Mouse (Mus musculus): ENCODE results near the gene Ffar1. TPM values are rescaled to one million over a fixed set of nuclear protein-coding genes. Genes with fewer than 3 reads are reported as not detected.
"Not testable (repeated sequence)": the region's sequence is repeated elsewhere in the genome, so short reads cannot be mapped to it uniquely, and the experiment has no call there.

Ffar1 gene
- polyA plus RNA-seq, 1 experiment from 2014 or later = 0.26 TPM

DNA sequence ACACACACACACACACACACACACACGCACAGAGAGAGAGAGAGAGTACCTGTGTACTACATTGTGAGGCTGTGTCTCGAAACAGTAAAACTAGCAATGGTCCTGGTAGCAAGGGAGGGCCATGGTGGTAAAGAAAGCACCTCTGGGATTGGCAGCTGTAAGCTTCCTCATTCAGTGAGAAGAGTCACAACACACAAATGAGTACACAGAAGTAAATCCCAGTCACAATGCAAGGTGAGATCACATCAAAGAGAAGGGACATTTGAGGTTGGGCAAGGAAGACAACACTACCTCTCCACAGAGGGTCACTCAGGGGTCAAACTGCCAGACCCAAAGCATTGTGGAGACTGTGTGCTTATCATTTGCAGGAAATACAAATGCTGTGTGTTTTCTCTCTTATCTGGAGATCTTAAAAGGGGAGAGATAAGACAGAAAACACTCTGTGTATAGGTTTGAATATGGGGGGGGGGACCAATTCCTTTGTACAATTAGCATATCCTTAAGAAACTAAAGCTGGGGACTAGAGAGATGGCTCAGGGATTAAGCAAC lies 14.8 kb downstream of the Ffar1 start:
- H3K36me3 ChIP-seq = no peaks in the 10 kb centered on the region
- 55% methylated on average over 2 of the region's 2 CpGs for WGBS
- no peak for ATAC-seq (ENCODE audit: insufficient read depth, low FRiP score, low read depth)
- H3K4me3 ChIP-seq (replicated peaks) = no peak overlapping the region
- no peak overlapping the region for H3K4me2 ChIP-seq
- H3K27me3 ChIP-seq (replicated peaks) = no peaks in the 10 kb centered on the region
- H3K4me1 ChIP-seq = no peaks in the 10 kb centered on the region
- no peaks in the 10 kb centered on the region for H3K9me3 ChIP-seq
- no peak overlapping the region for H3K27ac ChIP-seq
- no peak overlapping the region for H3K9ac ChIP-seq

DNA sequence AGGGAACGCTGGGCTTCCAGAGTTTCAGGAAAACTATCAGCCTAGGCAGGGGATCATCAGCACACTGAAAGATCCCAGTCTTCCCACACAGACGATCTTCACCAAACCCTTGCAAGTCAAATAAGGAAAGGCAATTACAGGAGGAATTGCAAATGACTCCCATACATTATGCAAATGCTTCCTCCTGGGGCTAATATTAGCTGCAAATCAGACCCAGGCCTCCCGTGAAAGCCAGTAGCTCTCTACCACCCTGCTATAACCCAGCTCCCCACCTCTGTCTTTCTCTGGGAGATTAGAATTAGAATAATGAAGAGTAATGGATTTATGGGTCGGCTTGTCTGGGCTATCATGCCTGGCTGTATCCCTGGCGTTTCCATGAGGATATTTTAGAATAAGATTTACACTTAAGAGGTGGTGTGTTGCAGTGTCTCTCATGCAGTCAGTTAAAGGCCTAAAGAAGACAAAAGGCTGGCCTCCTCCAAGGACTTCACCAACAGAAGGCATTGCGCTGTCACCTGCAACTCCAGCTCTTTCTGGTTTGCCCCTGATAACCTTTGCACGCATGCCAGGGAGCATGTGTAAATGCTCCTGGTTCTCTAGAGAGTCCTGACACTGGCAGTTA lies 16.6 kb downstream of the Ffar1 start:
- Histone ChIP-seq H3K4me2 (no peak overlapping the region), H3K9ac (no peak overlapping the region), H3K27me3 (replicated peaks) (no peaks in the 10 kb centered on the region), H3K27ac (no peak overlapping the region), H3K4me3 (replicated peaks) (no peak overlapping the region), H3K9me3 (no peaks in the 10 kb centered on the region), H3K4me1 (no peaks in the 10 kb centered on the region), H3K36me3 (no peaks in the 10 kb centered on the region)
- 35% methylated on average over 7 of the region's 7 CpGs for WGBS
- ATAC-seq (ENCODE audit: insufficient read depth, low FRiP score, low read depth) = no peak

DNA sequence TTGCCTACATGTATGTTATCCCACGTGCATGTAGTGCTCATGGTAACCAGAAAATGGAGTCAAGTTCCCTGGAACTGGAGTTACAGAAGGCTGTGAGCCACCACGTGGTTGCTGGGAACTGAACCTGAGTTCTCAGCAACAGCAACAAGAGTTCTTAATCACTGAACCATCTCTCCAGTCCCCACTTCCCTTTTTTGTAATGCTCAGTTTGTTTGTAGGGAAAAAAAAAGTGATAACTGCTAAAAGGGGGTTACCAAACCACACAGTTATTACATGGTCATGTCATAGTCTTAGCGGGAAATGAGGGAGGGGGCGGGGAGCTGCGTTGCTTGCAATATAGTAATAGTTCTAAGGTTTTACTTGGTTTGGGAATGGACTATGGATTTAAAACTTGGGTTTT lies 19.3 kb downstream of the Ffar1 start:
- Histone ChIP-seq H3K9me3 (no peaks in the 10 kb centered on the region), H3K36me3 (no peaks in the 10 kb centered on the region), H3K4me3 (replicated peaks) (no peak overlapping the region), H3K4me2 (no peak overlapping the region), H3K4me1 (no peaks in the 10 kb centered on the region), H3K9ac (no peak overlapping the region), H3K27me3 (replicated peaks) (no peaks in the 10 kb centered on the region), H3K27ac (no peak overlapping the region)
- ATAC-seq (ENCODE audit: insufficient read depth, low FRiP score, low read depth) = no peak
- 76% methylated on average over 5 of the region's 5 CpGs for WGBS

DNA sequence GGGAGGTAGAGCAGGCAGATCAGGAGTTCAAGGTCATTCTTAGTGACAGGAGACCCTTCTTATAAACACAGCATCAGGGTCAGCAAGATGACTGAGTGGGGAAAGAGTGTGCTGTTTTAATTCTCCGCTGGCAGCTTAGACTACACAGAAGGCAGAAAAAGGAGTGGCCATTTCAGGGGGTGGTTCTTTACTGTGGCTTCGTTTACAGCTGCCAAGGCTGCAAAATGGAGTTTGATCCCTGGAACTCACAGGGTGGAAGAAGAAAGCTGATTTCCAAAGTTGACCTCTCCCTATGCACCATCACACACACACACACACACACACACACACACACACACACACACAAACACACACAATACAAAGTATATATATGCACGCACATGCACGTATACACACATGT lies 20.0 kb downstream of the Ffar1 start:
- no peak for ATAC-seq (ENCODE audit: insufficient read depth, low FRiP score, low read depth)
- H3K27me3 ChIP-seq (replicated peaks) = no peaks in the 10 kb centered on the region
- 63% methylated on average over 4 of the region's 4 CpGs for WGBS

DNA sequence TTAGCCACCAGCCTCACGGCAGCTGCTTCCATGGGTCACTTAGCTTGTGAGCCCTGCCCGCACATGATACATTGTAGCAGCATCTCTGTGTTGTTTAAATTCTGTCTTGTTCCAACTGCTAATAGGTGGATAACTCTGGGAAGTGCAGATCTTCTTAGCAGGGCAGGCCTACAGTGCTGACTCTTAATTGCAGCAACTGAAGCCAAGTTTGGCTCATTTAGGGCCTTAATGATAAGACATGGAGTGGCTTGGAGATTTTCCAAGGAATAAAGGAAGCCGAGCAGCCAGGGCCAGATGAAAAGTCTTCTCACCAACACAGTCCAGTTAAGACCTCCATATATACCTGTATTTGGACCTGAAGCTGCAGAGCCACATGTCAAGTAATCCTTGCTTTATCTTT lies 21.1 kb downstream of the Ffar1 start:
- no peaks in the 10 kb centered on the region for H3K4me1 ChIP-seq
- H3K27ac ChIP-seq = no peak overlapping the region
- no peaks in the 10 kb centered on the region for H3K27me3 ChIP-seq (replicated peaks)
- 57% methylated on average over 3 of the region's 3 CpGs for WGBS
- no peaks in the 10 kb centered on the region for H3K36me3 ChIP-seq
- ATAC-seq (ENCODE audit: insufficient read depth, low FRiP score, low read depth) = no peak
- H3K4me2 ChIP-seq = no peak overlapping the region
- no peak overlapping the region for H3K4me3 ChIP-seq (replicated peaks)
- H3K9ac ChIP-seq = no peak overlapping the region
- no peaks in the 10 kb centered on the region for H3K9me3 ChIP-seq

More for the DNA sequence above, 20.0 kb downstream of the Ffar1 start:
- H3K36me3 ChIP-seq = no peaks in the 10 kb centered on the region
- H3K4me2 ChIP-seq = no peak overlapping the region
- H3K9me3 ChIP-seq = no peaks in the 10 kb centered on the region
- H3K4me3 ChIP-seq (replicated peaks) = no peak overlapping the region
- no peak overlapping the region for H3K27ac ChIP-seq
- no peak overlapping the region for H3K9ac ChIP-seq
- H3K4me1 ChIP-seq = no peaks in the 10 kb centered on the region

DNA sequence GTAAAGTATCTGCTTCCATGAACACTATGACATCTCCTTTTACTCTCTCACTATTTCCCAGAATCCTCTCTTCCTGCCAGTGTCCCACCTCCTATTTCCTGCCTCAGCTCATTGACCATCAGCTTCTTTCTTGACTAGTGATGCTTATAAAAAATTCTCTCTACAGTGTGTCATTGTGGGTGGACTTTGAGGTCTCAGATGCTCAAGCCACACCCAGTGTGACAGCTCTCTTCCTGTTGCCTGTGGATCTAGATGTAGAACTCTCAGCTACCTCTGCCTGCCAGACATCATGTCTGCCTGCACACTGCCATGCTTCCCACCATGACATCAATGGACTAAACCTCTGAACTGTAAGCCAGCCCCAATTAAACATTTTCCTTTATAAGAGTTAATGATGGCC lies 24.1 kb downstream of the Ffar1 start:
- no peak for ATAC-seq (ENCODE audit: insufficient read depth, low FRiP score, low read depth)
- no peaks in the 10 kb centered on the region for H3K36me3 ChIP-seq
- H3K4me1 ChIP-seq = no peaks in the 10 kb centered on the region
- H3K9me3 ChIP-seq = no peaks in the 10 kb centered on the region
- H3K9ac ChIP-seq = no peak overlapping the region
- no peak overlapping the region for H3K27ac ChIP-seq
- no peak overlapping the region for H3K4me3 ChIP-seq (replicated peaks)
- no peaks in the 10 kb centered on the region for H3K27me3 ChIP-seq (replicated peaks)
- no peak overlapping the region for H3K4me2 ChIP-seq

DNA sequence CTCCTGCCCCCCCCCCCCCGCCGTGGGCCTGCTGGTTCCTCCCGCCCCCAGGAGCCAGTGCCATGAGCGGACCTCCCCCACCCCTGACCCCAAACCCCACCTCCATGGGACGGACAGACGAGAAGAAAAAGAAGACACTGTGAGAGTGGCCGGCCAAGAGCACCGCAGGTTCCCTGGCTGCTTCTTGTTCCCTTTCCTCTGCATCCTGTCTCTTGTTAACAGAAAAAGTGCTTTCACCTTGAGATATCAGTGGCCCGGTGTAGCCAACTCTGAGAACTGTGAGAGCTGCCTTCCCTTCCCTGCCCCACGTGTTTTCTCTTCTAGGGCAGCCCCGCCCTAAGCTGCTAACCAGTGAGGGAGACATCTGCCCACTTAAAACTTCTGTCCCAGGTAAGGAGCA lies 28.7 kb downstream of the Ffar1 start:
- not testable (repeated sequence) for H3K27me3 ChIP-seq (replicated peaks); H3K9ac ChIP-seq; H3K4me2 ChIP-seq; ATAC-seq (ENCODE audit: insufficient read depth, low FRiP score, low read depth); H3K4me3 ChIP-seq (replicated peaks); H3K9me3 ChIP-seq; H3K4me1 ChIP-seq; H3K36me3 ChIP-seq; H3K27ac ChIP-seq
- 30% methylated on average over 7 of the region's 11 CpGs for WGBS

DNA sequence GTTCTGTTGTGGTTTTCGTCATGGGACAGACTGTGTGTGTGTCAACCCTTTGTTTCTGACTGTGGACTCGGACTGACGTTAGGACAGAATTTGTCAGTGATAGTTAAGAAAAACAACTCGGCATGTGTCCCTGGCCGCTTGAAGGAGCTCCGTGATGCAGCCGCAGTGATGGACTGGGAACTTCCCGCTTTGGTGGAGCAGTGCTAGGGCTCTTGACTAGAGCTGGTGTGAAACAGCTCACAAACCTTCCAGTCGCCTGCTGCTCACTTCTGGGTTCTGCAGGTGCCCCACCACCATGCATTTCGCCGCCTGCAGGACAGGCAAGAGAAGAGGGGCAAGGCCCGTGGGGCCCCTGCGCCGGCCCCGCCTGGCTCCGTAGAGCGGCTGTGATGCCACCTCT lies 29.1 kb downstream of the Ffar1 start:
- no peak overlapping the region for H3K4me2 ChIP-seq
- H3K4me3 ChIP-seq (replicated peaks) = no peak overlapping the region
- H3K27ac ChIP-seq = no peak overlapping the region
- no peaks in the 10 kb centered on the region for H3K27me3 ChIP-seq (replicated peaks)
- 58% methylated on average over 15 of the region's 17 CpGs for WGBS
- H3K36me3 ChIP-seq = no peaks in the 10 kb centered on the region
- H3K9me3 ChIP-seq = no peaks in the 10 kb centered on the region
- ATAC-seq (ENCODE audit: insufficient read depth, low FRiP score, low read depth) = no peak
- H3K4me1 ChIP-seq = no peaks in the 10 kb centered on the region
- no peak overlapping the region for H3K9ac ChIP-seq

DNA sequence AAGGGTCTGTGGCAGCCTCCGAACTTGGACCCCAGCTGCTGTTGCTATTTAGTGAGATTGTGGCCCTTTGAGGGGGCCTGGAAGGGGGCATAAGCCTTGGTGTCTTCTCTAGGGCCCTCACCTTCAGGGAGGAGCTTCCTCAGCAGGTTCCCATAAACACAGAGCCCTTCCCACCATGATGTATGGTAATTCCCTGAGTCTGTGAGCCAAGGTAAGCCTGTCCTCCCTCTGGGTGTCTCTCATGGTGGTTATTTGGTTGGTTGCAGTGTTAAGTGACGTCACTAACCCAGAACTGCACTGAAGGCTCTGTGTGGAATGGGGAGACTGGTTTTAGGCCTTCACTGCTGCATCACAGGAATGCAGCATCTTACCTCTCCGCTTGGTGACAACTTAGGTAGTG lies 31.9 kb downstream of the Ffar1 start:
- Histone ChIP-seq H3K27me3 (replicated peaks) (no peaks in the 10 kb centered on the region), H3K4me1 (no peaks in the 10 kb centered on the region)

DNA sequence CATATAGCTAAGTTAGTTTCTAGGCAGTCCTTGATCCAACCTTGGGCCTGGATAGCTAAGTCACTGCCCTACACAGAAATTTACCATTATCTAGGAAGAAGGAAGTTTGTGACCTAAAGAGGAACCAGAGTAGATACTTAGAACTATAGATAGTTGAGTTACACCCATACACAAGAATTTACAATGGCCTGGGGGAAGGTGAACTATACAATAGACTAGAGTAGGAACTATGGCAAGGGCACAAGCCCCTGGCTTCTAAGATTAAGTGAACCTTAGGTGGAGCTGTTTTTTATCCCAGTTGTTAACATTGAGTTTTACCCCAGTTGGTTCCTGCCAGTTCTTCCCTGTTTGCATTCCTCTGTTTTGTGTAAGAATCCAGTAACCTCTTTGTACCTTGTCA lies 32.5 kb downstream of the Ffar1 start:
- H3K27ac ChIP-seq; H3K4me2 ChIP-seq; H3K4me3 ChIP-seq (replicated peaks); H3K9ac ChIP-seq; H3K4me1 ChIP-seq; H3K36me3 ChIP-seq; H3K9me3 ChIP-seq; ATAC-seq (ENCODE audit: insufficient read depth, low FRiP score, low read depth); H3K27me3 ChIP-seq (replicated peaks): not testable (repeated sequence)

More for the DNA sequence above, 31.9 kb downstream of the Ffar1 start:
- H3K4me3 ChIP-seq (replicated peaks) = no peak overlapping the region
- H3K4me2 ChIP-seq = no peak overlapping the region
- H3K9me3 ChIP-seq = no peaks in the 10 kb centered on the region
- H3K9ac ChIP-seq = no peak overlapping the region
- no peak for ATAC-seq (ENCODE audit: insufficient read depth, low FRiP score, low read depth)
- H3K27ac ChIP-seq = no peak overlapping the region
- no peaks in the 10 kb centered on the region for H3K36me3 ChIP-seq
- 65% methylated on average over 3 of the region's 3 CpGs for WGBS

DNA sequence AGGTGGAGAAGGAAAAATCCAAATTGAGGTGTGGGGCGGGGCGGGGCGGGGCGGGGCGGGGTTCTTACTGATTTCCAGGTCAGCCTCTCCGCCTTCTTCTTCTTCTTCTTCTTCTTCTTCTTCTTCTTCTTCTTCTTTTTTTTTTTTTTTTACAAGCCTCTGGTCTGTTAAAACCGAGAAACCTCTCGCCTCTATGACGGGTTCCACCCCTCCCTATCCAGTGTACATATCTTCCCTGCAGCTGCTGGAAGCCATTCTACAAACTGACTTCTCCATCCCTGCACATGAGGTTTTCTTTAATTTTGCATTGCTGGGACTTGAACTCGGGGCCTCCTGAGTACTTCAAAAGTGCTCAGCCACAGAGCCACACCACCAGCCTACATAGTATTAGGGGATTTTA lies 34.7 kb downstream of the Ffar1 start:
- 89% methylated on average over 10 of the region's 10 CpGs for WGBS
- H3K27ac ChIP-seq = no peak overlapping the region
- H3K4me1 ChIP-seq = no peaks in the 10 kb centered on the region
- H3K27me3 ChIP-seq (replicated peaks) = no peaks in the 10 kb centered on the region
- no peaks in the 10 kb centered on the region for H3K9me3 ChIP-seq
- no peaks in the 10 kb centered on the region for H3K36me3 ChIP-seq
- ATAC-seq (ENCODE audit: insufficient read depth, low FRiP score, low read depth) = no peak
- H3K4me3 ChIP-seq (replicated peaks) = no peak overlapping the region
- no peak overlapping the region for H3K4me2 ChIP-seq
- no peak overlapping the region for H3K9ac ChIP-seq

DNA sequence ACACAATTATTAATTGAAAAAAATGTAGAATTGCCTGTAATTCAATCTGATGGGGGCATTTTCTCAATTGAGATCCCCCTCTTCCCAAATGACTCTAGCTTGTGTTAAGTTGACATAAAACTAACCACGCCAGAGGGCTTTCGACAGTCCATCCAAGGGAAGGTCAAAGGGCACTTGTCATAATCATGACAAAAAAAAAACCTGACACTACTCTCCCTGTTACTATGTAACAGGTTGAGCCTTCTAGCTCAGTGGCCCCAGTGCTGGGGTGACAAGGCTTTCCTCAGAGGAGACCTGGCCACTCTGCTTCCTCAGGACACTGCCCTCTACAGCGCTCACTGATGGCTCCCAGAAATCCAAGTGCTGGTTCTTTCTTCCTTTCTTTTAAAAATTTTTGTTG lies 37.1 kb downstream of the Ffar1 start:
- Histone ChIP-seq H3K9me3 (no peaks in the 10 kb centered on the region), H3K4me3 (replicated peaks) (no peak overlapping the region), H3K4me1 (no peaks in the 10 kb centered on the region; the same call in 1 of the 2 replicates), H3K9ac (no peak overlapping the region), H3K4me2 (no peak overlapping the region), H3K27me3 (replicated peaks) (no peaks in the 10 kb centered on the region), H3K27ac (peak overlapping the region; percentile 11; the same call in 1 of the 2 replicates), H3K36me3 (no peaks in the 10 kb centered on the region)
- no peak for ATAC-seq (ENCODE audit: insufficient read depth, low FRiP score, low read depth)
- WGBS = 83% methylated on average over 3 of the region's 3 CpGs

DNA sequence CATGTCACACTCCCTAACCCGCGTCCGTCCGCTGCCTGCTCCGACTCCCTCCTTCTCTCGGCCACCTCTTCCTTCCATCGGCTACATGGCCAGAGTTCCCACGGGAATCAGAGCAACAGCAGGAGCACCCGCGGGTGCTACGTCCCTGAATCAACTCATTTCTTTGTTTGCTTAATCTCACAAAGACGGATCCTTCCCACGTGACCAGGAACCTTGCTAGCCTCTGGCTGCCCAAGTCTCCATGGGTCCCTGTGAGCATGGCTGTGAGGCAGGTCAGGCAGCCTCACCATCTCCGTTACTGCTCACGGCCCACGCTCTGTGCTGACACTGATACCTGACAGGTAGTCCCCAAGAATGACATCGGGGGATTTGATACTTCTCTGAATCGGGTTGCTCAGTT lies 37.7 kb downstream of the Ffar1 start, which contains the start of gene Ffar2:
Gene Ffar2 (minus strand): TSS at position 101 of the 400 bp plus-strand sequence.
- ATAC-seq (ENCODE audit: insufficient read depth, low FRiP score, low read depth) = peak; percentile 37; the same call in 1 of the 2 replicates
- Histone ChIP-seq H3K27me3 (replicated peaks) (no peaks in the 10 kb centered on the region), H3K27ac (peak within 1 kb of the TSS; percentile 11; the same call in 1 of the 2 replicates), H3K4me3 (replicated peaks) (no peak within 1 kb of the TSS), H3K9me3 (no peaks in the 10 kb centered on the region), H3K36me3 (no peaks in the 10 kb centered on the region), H3K4me1 (no peaks in the 10 kb centered on the region; the same call in 1 of the 2 replicates), H3K9ac (no peak within 1 kb of the TSS), H3K4me2 (peak within 1 kb of the TSS; percentile 6; the same call in 1 of the 2 replicates)
- 79% methylated on average over 18 of the region's 18 CpGs for WGBS

Measured in stomach, embryonic 15.5 days (tissue).